Mouse (Mus musculus) erythroid progenitor cell, adult 5-6 weeks (primary cell): ENCODE results near the gene Dock3. TPM values are rescaled to one million over a fixed set of nuclear protein-coding genes. Genes with fewer than 3 reads are reported as not detected.

Source experiments
- ATAC-seq: replicated peaks from 2 replicates; pipeline ENCODE4 v1.8.0; 2016; ENCODE audit warnings: moderate number of reproducible peaks, mild to moderate bottlenecking, moderate TSS enrichment, inconsistent platforms; ENCODE audit not compliant: poor library complexity, low FRiP score, severe bottlenecking
- total RNA-seq, 2 experiments: library from RNA; stranded (forward) in 1 of 2; stranded (reverse) in 1 of 2; fragments of 150-400 nt in 1 of 2; fragments of 186-747, 209-891 nt in 1 of 2; gene quantifications; 2 replicates each; pipeline versions ENCODE4 v1.2.3 to v1.2.4; 2015 to 2017; ENCODE audit warnings: low replicate concordance in 2 of 2

Dock3 gene
- total RNA-seq (2015; ENCODE audit: low replicate concordance) (10.1 TPM in 1 of 2 replicates, not detected in the other), total RNA-seq (2017; ENCODE audit: low replicate concordance) (not detected in 2 replicates)

- no peak for ATAC-seq
These were observed at the start of gene Dock3 for GRCm38 (mm10) chr9:107231539-107232139. Gene Dock3, minus strand, starts transcription at chr9:107231909.

- no peak for ATAC-seq
These were observed 48.8 kb upstream of the Dock3 start for GRCm38 (mm10) chr9:107280322-107281027.

GRCm38 (mm10) chr9:107279378-107280321 is 47.9 kb upstream of the Dock3 start:
- ATAC-seq: 0 out of 2 replicates have a peak, but pooled peaks have one; percentile 39

GRCm38 (mm10) chr9:107278527-107279377 is 47.0 kb upstream of the Dock3 start:
- no peak for ATAC-seq

GRCm38 (mm10) chr9:107278126-107278525 is 46.4 kb upstream of the Dock3 start:
- ATAC-seq: no peak

- ATAC-seq: no peak
These were observed 45.9 kb upstream of the Dock3 start for GRCm38 (mm10) chr9:107277603-107278002.

- ATAC-seq: no peak
These were observed 44.0 kb upstream of the Dock3 start for GRCm38 (mm10) chr9:107275710-107276109.

- no peak for ATAC-seq
These were observed 43.0 kb upstream of the Dock3 start for GRCm38 (mm10) chr9:107274751-107275150.

- no peak for ATAC-seq
These were observed 41.5 kb upstream of the Dock3 start for GRCm38 (mm10) chr9:107273184-107273583.

GRCm38 (mm10) chr9:107272284-107272683 is 40.6 kb upstream of the Dock3 start:
- ATAC-seq: no peak

GRCm38 (mm10) chr9:107271177-107271938 is 39.6 kb upstream of the Dock3 start:
- no peak for ATAC-seq

GRCm38 (mm10) chr9:107269772-107270171 is 38.1 kb upstream of the Dock3 start:
- ATAC-seq: no peak

GRCm38 (mm10) chr9:107267721-107268402 is 36.2 kb upstream of the Dock3 start:
- ATAC-seq: no peak

GRCm38 (mm10) chr9:107267028-107267427 is 35.3 kb upstream of the Dock3 start:
- no peak for ATAC-seq

- ATAC-seq: no peak
These were observed 33.0 kb upstream of the Dock3 start for GRCm38 (mm10) chr9:107264731-107265130.

GRCm38 (mm10) chr9:107263912-107264311 is 32.2 kb upstream of the Dock3 start:
- no peak for ATAC-seq

- no peak for ATAC-seq
These were observed 30.7 kb upstream of the Dock3 start for GRCm38 (mm10) chr9:107262375-107262774.

GRCm38 (mm10) chr9:107261792-107262191 is 30.1 kb upstream of the Dock3 start:
- no peak for ATAC-seq
